In the genomic region with DNA sequence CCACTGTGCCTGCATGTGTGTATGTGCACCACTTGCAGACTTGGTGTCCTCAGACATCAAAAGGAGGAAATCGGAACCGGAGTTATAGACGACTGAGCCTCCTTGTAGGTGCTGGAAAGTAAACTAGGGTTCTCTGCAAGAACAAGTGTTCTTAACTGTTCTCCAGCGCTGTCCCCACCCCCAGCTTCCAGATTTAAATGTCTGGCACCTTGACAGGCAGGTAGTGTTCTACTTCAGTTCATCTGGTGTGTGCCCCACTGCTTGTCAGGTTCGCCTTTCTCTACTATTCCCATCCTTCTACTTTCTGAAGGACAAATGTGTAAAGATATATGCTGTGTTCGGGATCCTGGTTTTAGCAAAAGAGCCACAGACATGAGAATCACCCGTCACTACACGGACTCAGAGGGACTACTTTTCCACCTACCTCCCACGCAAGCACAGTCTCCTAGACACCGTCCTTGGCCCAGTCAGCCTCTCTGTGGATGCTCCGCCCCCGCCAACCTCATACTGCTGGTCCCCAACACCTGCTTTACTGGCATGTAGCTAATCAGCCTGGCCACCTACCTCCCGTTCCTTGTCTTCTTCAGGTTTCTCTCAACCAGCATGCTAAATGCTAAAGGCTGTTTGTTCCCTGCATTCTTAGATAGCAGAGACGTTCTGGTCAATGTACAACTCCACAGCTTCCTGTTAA, we compare ENCODE assay signal across 10 mouse cellular contexts. TPM values are rescaled to one million over a fixed set of nuclear protein-coding genes. Genes with fewer than 3 reads are reported as not detected.
DNase-seq lines count a peak whose midpoint lies in the region; ATAC-seq lines count a peak whose summit lies in the region.
"Had no signal": no experiment of that assay in that cellular context is flagged by ENCODE, and none has a peak within 500 bp of the region (broad histone marks: within the 10 kb centered on the region; RNA-seq: fewer than 3 reads in every experiment).

No protein-coding gene starts in this region.

- no peak for ATAC-seq in heart, embryonic 11.5 days (replicated peaks; ENCODE audit: insufficient number of reproducible peaks, low FRiP score, low TSS enrichment)
- no peak for ATAC-seq in erythroid progenitor cell, adult 5-6 weeks (replicated peaks; ENCODE audit: low FRiP score, poor library complexity, severe bottlenecking)

- intact Hi-C loops in heart, postnatal 25 days (cut with DNase I), result loop anchor here (2.0 kb wide), 1 partner anchor 19 kb away; no protein-coding TSS in a partner anchor

- H3K9ac ChIP-seq in heart, embryonic 11.5 days (ENCODE audit: low read depth, low read length), result no peak overlapping the region
- H3K9ac ChIP-seq: embryonic facial prominence, embryonic 15.5 days; limb, embryonic 15.5 days had no signal

- WGBS in heart, embryonic 11.5 days (ENCODE audit: insufficient replicate concordance), result 68% methylated on average over 14 of the region's 14 CpGs

- no peaks in the 10 kb centered on the region for H3K27me3 ChIP-seq in heart, embryonic 11.5 days (ENCODE audit: control insufficient read depth, insufficient read depth, low read length)
- H3K27me3 ChIP-seq: embryonic facial prominence, embryonic 15.5 days; limb, embryonic 15.5 days had no signal

- no peak overlapping the region for H3K4me3 ChIP-seq in heart, embryonic 11.5 days (ENCODE audit: low read depth, low read length)
- H3K4me3 ChIP-seq in brown adipose tissue, adult 24 weeks (ENCODE audit: insufficient read depth, low read depth, low read length), result peak overlapping the region; percentile 39
- H3K4me3 ChIP-seq: embryonic facial prominence, embryonic 15.5 days; limb, embryonic 15.5 days had no signal

- H3K36me3 ChIP-seq in heart, embryonic 11.5 days (ENCODE audit: control insufficient read depth, insufficient read depth, low read length), result 0 out of 2 replicates have a peak, but pooled peaks cover 3% of the 10 kb centered on the region

- DNase-seq in heart, postnatal 25 days (ENCODE audit: low spot score), result no peak
- peak; percentile 23 for DNase-seq in kidney, postnatal 10 days
- DNase-seq in lung, postnatal 25 days (ENCODE audit: low spot score), result peak; percentile 38
- no peak for DNase-seq in c-Kit-positive CD71-positive TER-119-positive erythroid progenitor cells, embryonic 14.5 days (ENCODE audit: low spot score)
- DNase-seq in urinary bladder, postnatal 14 days (ENCODE audit: low spot score), result no peak

- peaks cover 23% of the 10 kb centered on the region for H3K4me1 ChIP-seq in heart, embryonic 11.5 days (ENCODE audit: control insufficient read depth, insufficient read depth, low read length)
- H3K4me1 ChIP-seq in brown adipose tissue, adult 24 weeks (ENCODE audit: control insufficient read depth, insufficient read depth, insufficient read length, low read length), result peaks cover 21% of the 10 kb centered on the region

- peak overlapping the region; percentile 16; the same call in 1 of the 2 replicates for H3K4me2 ChIP-seq in heart, embryonic 11.5 days
- H3K4me2 ChIP-seq: embryonic facial prominence, embryonic 15.5 days; limb, embryonic 15.5 days had no signal

- 0 out of 2 replicates have a peak overlapping the region, but pooled peaks have one; percentile 24 for H3K27ac ChIP-seq in heart, embryonic 11.5 days (ENCODE audit: low read depth, low read length)
- peak overlapping the region; percentile 83 for H3K27ac ChIP-seq in brown adipose tissue, adult 24 weeks (replicated peaks; ENCODE audit: low read depth, low read length)
- H3K27ac ChIP-seq: embryonic facial prominence, embryonic 15.5 days; limb, embryonic 15.5 days had no signal

- H3K9me3 ChIP-seq in heart, embryonic 11.5 days (replicated peaks; ENCODE audit: control insufficient read depth, low read length), result no peaks in the 10 kb centered on the region
- H3K9me3 ChIP-seq: embryonic facial prominence, embryonic 15.5 days; limb, embryonic 15.5 days had no signal

RNA-seq across cellular contexts. Expression of a gene that starts 6.2 kb away (rescaled TPM):
- polyA plus RNA-seq in heart, embryonic 11.5 days (2014; fragmentation: Nextera tagmentation; extraction: Ambion mirVana), result 11.0 and 11.7 TPM in 2 replicates
- total RNA-seq in heart, postnatal 25 days (2021), result 10 to 100 TPM; 17.0 to 17.4 TPM
- polyA plus RNA-seq in brown adipose tissue, adult 24 weeks (2012; ENCODE audit: insufficient read depth, insufficient read length, missing spikeins), result 6.3 and 7.0 TPM in 2 replicates
- total RNA-seq in erythroid progenitor cell, adult 5-6 weeks (2015; ENCODE audit: low replicate concordance), result 2.2 and 2.5 TPM in 2 replicates
- 0.98 and 3.2 TPM in 2 replicates for total RNA-seq in erythroid progenitor cell, adult 5-6 weeks (2017; ENCODE audit: low replicate concordance)

RNA-seq across cellular contexts. Expression of a gene that starts 31.4 kb away (rescaled TPM):
- polyA plus RNA-seq in heart, embryonic 11.5 days (2014; fragmentation: Nextera tagmentation; extraction: Ambion mirVana), result 71.2 and 77.1 TPM in 2 replicates
- 10 to 100 TPM; 49.0 to 55.6 TPM for total RNA-seq in heart, postnatal 25 days (2021)
- polyA plus RNA-seq in brown adipose tissue, adult 24 weeks (2012; ENCODE audit: insufficient read depth, insufficient read length, missing spikeins), result 65.6 and 109 TPM in 2 replicates
- total RNA-seq in erythroid progenitor cell, adult 5-6 weeks (2015; ENCODE audit: low replicate concordance), result 1,618 and 1,746 TPM in 2 replicates
- 1,554 and 1,638 TPM in 2 replicates for total RNA-seq in erythroid progenitor cell, adult 5-6 weeks (2017; ENCODE audit: low replicate concordance)

RNA-seq across cellular contexts. Expression of a gene that starts 31.4 kb away (rescaled TPM):
- polyA plus RNA-seq in heart, embryonic 11.5 days (2014; fragmentation: Nextera tagmentation; extraction: Ambion mirVana), result 0.34 and 0.42 TPM in 2 replicates
- not detected for total RNA-seq in heart, postnatal 25 days (2021)
- polyA plus RNA-seq in brown adipose tissue, adult 24 weeks (2012; ENCODE audit: insufficient read depth, insufficient read length, missing spikeins), result not detected in 2 replicates
- 13.7 and 13.8 TPM in 2 replicates for total RNA-seq in erythroid progenitor cell, adult 5-6 weeks (2015; ENCODE audit: low replicate concordance)
- total RNA-seq in erythroid progenitor cell, adult 5-6 weeks (2017; ENCODE audit: low replicate concordance), result 13.7 and 18.9 TPM in 2 replicates

RNA-seq across cellular contexts. Expression of a gene that starts 32.7 kb away (rescaled TPM):
- polyA plus RNA-seq in heart, embryonic 11.5 days (2014; fragmentation: Nextera tagmentation; extraction: Ambion mirVana), result 0.17 and 0.47 TPM in 2 replicates
- total RNA-seq in heart, postnatal 25 days (2021), result under 1 TPM; 0.45 to 0.75 TPM
- not detected in 2 replicates for polyA plus RNA-seq in brown adipose tissue, adult 24 weeks (2012; ENCODE audit: insufficient read depth, insufficient read length, missing spikeins)
- not detected in 2 replicates for total RNA-seq in erythroid progenitor cell, adult 5-6 weeks (2015; ENCODE audit: low replicate concordance)
- 0.26 and 1.7 TPM in 2 replicates for total RNA-seq in erythroid progenitor cell, adult 5-6 weeks (2017; ENCODE audit: low replicate concordance)

RNA-seq across cellular contexts. Expression of a gene that starts 38.5 kb away (rescaled TPM):
- 42.7 and 46.0 TPM in 2 replicates for polyA plus RNA-seq in heart, embryonic 11.5 days (2014; fragmentation: Nextera tagmentation; extraction: Ambion mirVana)
- total RNA-seq in heart, postnatal 25 days (2021), result 10 to 100 TPM; 13.6 to 14.4 TPM
- 47.5 and 52.1 TPM in 2 replicates for polyA plus RNA-seq in brown adipose tissue, adult 24 weeks (2012; ENCODE audit: insufficient read depth, insufficient read length, missing spikeins)
- 10.1 and 17.3 TPM in 2 replicates for total RNA-seq in erythroid progenitor cell, adult 5-6 weeks (2015; ENCODE audit: low replicate concordance)
- total RNA-seq in erythroid progenitor cell, adult 5-6 weeks (2017; ENCODE audit: low replicate concordance), result 7.1 and 7.7 TPM in 2 replicates

Comparison
In these comparisons a context has a peak if more than half of its experiments do, and no peak if none do; other contexts are left out.
1. DNase-seq: peak in kidney, postnatal 10 days (single experiment) and lung, postnatal 25 days (single experiment); none in heart, postnatal 25 days (single experiment), c-Kit-positive CD71-positive TER-119-positive erythroid progenitor cells, embryonic 14.5 days (single experiment) and urinary bladder, postnatal 14 days (single experiment).
2. RNA of a gene that starts 6.2 kb away (total RNA-seq): 17.0 to 17.4 TPM in heart, postnatal 25 days; 0.98 to 3.2 TPM in erythroid progenitor cell, adult 5-6 weeks; every median in the first group is over 4 times any median in the second.
3. RNA of a gene that starts 31.4 kb away (total RNA-seq): 1,554 to 1,746 TPM in erythroid progenitor cell, adult 5-6 weeks; 49.0 to 55.6 TPM in heart, postnatal 25 days; every median in the first group is over 10 times any median in the second.
4. RNA of a gene that starts 31.4 kb away (total RNA-seq): 13.7 to 18.9 TPM in erythroid progenitor cell, adult 5-6 weeks; not detected in heart, postnatal 25 days; every median in the first group is over 4 times any median in the second.